Mouse (Mus musculus): Measurements from ENCODE around the gene Cacng8. TPM values are rescaled to one million over a fixed set of nuclear protein-coding genes. Genes with fewer than 3 reads are reported as not detected.

The Cacng8 gene
- total RNA-seq, 2 experiments from 2014 or later, result 411 to 415 TPM

- Histone ChIP-seq H3K27ac (peak overlapping the region; percentile 75), H3K4me3 (no peak overlapping the region)
- peak; percentile 77 to 89 for DNase-seq (ENCODE audit: low spot score in 2 of 2)
- TF ChIP-seq CTCF (conservative IDR thresholded peaks at IDR 0.05), result peak; percentile 93
These were observed 58.4 kb downstream of the Cacng8 start for GRCm38 (mm10) chr7:3448737-3449454.

DNA sequence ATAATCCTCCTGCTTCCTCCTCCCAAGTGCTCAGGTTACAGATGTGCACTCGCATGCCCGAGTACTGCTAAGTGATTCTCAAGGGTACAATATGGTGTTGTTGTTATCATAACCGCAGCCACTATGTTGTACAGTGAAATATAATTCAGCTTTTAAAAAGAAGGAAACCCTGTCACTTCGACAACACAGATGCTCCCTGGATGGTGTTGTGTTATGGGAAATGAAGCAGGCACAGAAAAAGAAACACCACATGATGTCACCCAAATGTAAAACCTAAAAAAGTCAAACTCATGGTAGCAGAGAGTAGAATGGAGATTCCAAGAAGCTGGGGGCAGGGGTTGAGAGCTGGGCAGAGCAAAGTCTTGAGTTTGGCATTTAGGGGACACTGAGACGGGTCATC, 60.2 kb downstream of the Cacng8 start:
- DNase-seq (ENCODE audit: low spot score in 2 of 2), result peak; percentile 30 to 52
- TF ChIP-seq CTCF (conservative IDR thresholded peaks at IDR 0.05), result no peak
- peak overlapping the region; percentile 65; the same call in 1 of the 2 replicates for H3K27ac ChIP-seq
- no peak overlapping the region for H3K4me3 ChIP-seq

DNA sequence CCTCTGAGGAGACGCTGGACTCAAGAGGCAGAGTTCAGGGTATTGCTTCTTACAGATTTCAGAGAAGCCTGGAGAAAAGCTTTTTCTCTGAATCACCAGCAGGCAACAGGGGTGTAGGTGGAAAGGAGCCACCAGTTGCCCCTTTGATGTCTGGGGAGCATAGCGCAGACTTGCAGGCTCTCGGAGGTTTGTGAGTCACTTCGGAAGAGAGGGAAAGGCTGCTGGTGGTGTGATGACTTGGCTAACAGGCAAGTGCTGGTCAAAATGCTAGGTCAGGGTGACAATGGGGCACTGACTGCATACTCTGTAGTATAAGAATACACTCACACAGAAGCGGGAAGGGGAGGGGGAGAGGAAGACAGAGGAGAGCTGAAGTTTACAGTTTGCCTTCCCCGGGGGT, 60.7 kb downstream of the Cacng8 start:
- no peak for TF ChIP-seq CTCF (conservative IDR thresholded peaks at IDR 0.05)
- Histone ChIP-seq H3K4me3 (no peak overlapping the region), H3K27ac (peak overlapping the region; percentile 65; the same call in 1 of the 2 replicates)
- DNase-seq (ENCODE audit: low spot score in 2 of 2), result no peak

- no peak for DNase-seq (ENCODE audit: low spot score in 2 of 2)
- no peak for TF ChIP-seq CTCF (conservative IDR thresholded peaks at IDR 0.05)
- H3K27ac ChIP-seq, result no peak overlapping the region
These were observed 62.5 kb downstream of the Cacng8 start for GRCm38 (mm10) chr7:3452821-3453485.

DNA sequence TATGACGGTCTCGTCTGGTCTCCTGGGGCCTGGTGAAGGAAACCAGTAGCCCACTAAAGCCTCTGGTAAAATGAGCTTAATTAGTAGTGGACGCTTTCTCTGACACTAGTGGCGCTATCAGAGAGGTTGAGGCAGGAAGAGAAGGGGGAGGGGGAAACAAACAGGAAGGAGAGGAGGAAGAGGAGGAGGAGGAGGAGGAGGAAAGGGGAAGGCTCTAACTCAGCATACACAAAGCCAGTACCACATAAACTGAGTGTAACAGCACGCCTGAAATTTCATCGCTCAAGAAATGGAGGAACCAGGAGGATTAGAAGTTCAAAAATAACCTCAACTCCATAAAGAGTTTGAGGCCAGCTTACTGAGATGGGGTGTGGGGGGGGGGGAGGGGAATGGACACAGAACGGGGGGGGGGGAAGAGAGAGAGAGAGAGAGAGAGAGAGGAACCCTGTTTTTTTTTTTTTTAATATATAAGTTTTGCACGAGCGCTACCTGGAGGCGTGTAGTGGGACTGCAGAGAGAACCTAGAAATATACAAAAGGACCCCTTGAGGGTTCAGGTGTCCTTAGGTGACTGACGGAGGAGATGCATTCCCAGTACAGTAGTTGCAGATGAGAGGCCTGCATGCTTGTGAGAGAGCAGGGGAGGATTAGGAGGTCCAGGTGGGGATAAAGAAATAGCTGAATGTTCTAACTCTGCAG, 63.2 kb downstream of the Cacng8 start:
- DNase-seq (ENCODE audit: low spot score in 2 of 2), result no peak
- Histone ChIP-seq H3K4me3 (no peak overlapping the region), H3K27ac (0 out of 2 replicates have a peak overlapping the region, but pooled peaks have one; percentile 18)
- TF ChIP-seq CTCF (conservative IDR thresholded peaks at IDR 0.05), result peak; percentile 55

More at GRCm38 (mm10) chr7:3452821-3453485, 62.5 kb downstream of the Cacng8 start:
- no peak overlapping the region for H3K4me3 ChIP-seq

- H3K4me3 ChIP-seq, result no peak overlapping the region
- peak; percentile 35 to 52 for DNase-seq (ENCODE audit: low spot score in 2 of 2)
- no peak for TF ChIP-seq CTCF (conservative IDR thresholded peaks at IDR 0.05)
- H3K27ac ChIP-seq, result peak overlapping the region; percentile 85
These were observed 66.8 kb downstream of the Cacng8 start for GRCm38 (mm10) chr7:3457111-3457840.

DNA sequence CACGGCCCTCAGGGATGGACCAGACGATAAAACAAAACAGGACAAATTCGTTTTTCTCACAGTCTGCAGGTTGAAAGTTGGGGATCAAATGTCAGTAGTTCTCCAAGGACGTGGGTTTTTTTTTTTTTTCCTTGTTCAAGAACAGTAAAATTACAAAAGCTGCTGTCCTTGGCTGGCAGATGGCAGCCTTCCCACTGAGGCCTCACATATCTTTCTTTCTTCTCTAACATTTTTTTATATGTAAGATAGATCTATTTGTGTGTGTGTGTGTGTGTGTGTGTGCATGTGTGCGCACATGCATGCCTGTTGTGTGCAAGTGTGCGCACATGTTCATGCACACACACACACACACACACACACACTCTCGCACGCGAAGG, 67.3 kb downstream of the Cacng8 start:
- TF ChIP-seq CTCF (conservative IDR thresholded peaks at IDR 0.05), result no peak
- peak overlapping the region; percentile 85 for H3K27ac ChIP-seq
- no peak overlapping the region for H3K4me3 ChIP-seq
- DNase-seq (ENCODE audit: low spot score in 2 of 2), result no peak

- DNase-seq (ENCODE audit: low spot score in 2 of 2), result peak; percentile 75 to 89
- Histone ChIP-seq H3K4me3 (no peak overlapping the region), H3K27ac (peak overlapping the region; percentile 85)
- TF ChIP-seq CTCF (conservative IDR thresholded peaks at IDR 0.05), result no peak
These were observed 69.8 kb downstream of the Cacng8 start for GRCm38 (mm10) chr7:3460261-3460660.

DNA sequence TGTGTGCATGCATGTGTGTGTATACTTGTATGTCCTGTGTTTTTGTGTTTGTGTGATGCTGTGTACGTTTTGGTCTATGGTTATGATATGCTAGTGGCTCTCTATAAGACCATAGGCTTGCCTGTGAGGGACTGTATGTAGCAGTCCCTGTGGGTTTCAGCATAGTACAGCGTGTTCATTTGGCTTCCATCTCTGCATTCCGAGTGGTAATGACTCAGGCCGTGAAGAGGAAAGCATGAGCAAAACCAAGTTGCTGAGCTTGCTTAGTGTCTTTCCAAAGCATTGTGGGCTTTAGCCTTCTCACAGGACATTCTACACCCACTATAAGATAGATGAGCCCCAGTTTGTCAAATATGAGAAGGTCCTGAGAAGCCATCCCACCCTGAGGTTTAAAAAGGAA, 72.8 kb downstream of the Cacng8 start:
- H3K27ac ChIP-seq, result peak overlapping the region; percentile 46
- no peak for TF ChIP-seq CTCF (conservative IDR thresholded peaks at IDR 0.05)
- DNase-seq (ENCODE audit: low spot score in 2 of 2), result no peak

More for the DNA sequence above, 72.8 kb downstream of the Cacng8 start:
- H3K4me3 ChIP-seq, result no peak overlapping the region

Small RNA genes within 50 kb of the gene (microRNA-seq; reads per million reads assigned to microRNA genes)
- 871 to 1,049 reads per million in 2 experiments for gene Gm23450

Other genes with a start within 250 kb of the Cacng8 start
- gene AU018091, start 221.5 kb upstream of the Cacng8 start, total RNA-seq (2021), result not detected
- gene Nlrp12, start 140.9 kb upstream of the Cacng8 start, total RNA-seq (2021), result not detected
- gene Myadm, start 101.6 kb upstream of the Cacng8 start, total RNA-seq (2021), result 10 to 100 TPM; 52.5 to 60.1 TPM
- 100 to 1,000 TPM; 518 to 547 TPM for gene Prkcg, start 101.5 kb upstream of the Cacng8 start, total RNA-seq (2021)
- gene Cacng7, start 57.7 kb upstream of the Cacng8 start, total RNA-seq (2021), result 100 to 1,000 TPM; 128 to 138 TPM
- 1 to 10 TPM; 1.9 to 2.2 TPM for gene Cacng6, start 33.5 kb downstream of the Cacng8 start, total RNA-seq (2021)
- not detected for gene Tarm1, start 111.9 kb downstream of the Cacng8 start, total RNA-seq (2021)
- 1 to 10 TPM in 1 of 2 experiments, under 1 TPM in 1; 0.56 to 1.5 TPM for gene Oscar, start 225.5 kb downstream of the Cacng8 start, total RNA-seq (2021)
- 100 to 1,000 TPM; 537 to 571 TPM for gene Ndufa3, start 226.7 kb downstream of the Cacng8 start, total RNA-seq (2021)
- gene Tfpt, start 239.2 kb downstream of the Cacng8 start, total RNA-seq (2021), result 10 to 100 TPM; 43.7 to 51.9 TPM
- 10 to 100 TPM; 55.5 to 59.2 TPM for gene Prpf31, start 239.3 kb downstream of the Cacng8 start, total RNA-seq (2021)

Measured in layer of hippocampus, adult 2 months (tissue).